Comparison of ENCODE assay signal across 8 mouse cellular contexts in the genomic region with DNA sequence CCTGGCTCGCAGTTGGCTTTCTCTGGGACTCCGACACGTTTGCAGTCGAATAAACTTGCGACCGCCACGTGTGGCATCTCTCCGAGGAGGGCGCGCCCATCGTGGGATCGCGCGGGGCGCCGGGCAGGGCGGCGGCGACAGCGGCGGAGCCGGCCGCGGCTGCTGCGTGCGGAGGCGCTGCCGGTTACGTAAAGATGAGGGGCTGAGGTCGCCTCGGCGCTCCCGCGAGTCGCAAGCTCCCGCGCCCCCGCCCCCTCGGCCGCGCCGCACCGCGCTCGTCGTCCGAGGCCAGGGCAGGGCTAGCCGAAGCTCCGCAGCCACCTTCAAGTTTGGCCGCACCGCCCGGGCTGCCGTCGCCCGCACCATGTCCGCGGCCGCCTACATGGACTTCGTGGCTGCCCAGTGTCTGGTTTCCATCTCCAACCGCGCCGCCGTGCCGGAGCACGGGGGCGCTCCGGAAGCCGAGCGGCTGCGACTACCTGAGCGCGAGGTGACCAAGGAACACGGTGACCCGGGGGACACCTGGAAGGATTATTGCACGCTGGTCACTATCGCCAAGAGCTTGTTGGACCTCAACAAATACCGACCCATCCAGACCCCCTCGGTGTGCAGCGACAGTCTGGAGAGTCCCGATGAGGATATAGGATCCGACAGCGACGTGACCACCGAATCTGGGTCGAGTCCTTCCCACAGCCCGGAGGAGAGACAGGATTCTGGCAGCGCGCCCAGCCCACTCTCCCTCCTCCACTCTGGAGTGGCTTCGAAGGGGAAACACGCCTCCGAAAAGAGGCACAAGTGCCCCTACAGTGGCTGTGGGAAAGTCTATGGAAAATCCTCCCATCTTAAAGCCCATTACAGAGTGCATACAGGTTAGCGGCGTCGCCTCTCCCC. TPM values are rescaled to one million over a fixed set of nuclear protein-coding genes. Genes with fewer than 3 reads are reported as not detected.
DNase-seq lines count a peak whose midpoint lies in the region; ATAC-seq and TF ChIP-seq lines count a peak whose summit lies in the region.

No protein-coding gene starts in this region.

- peak; percentile 67 for DNase-seq in forebrain, embryonic 14.5 days (ENCODE audit: low spot score)
- peak; percentile 90 to 91 for DNase-seq in heart, postnatal 10 days
- DNase-seq in kidney, postnatal 4 days, result peak; percentile 84 to 89
- DNase-seq in liver, postnatal 0 days, result peak; percentile 69
- DNase-seq in thymus, adult 2 months, result peak; percentile 22

- 0 out of 2 replicates have a peak, but pooled peaks have one; percentile 16 for TF ChIP-seq POLR2A in thymus, adult 2 months (IDR thresholded peaks at IDR 0.05; ENCODE audit: control insufficient read depth, extremely low read depth, insufficient read depth, low read length, poor library complexity)

- ATAC-seq in cerebellum, adult (ENCODE audit: insufficient number of reproducible peaks, low FRiP score, low TSS enrichment), result peak; percentile 17; the same call in 1 of the 2 replicates
- peak; percentile 19 for ATAC-seq in forebrain, embryonic 14.5 days
- ATAC-seq in liver, postnatal 0 days, result peak; percentile 9
- ATAC-seq in neural tube, embryonic 14.5 days (ENCODE audit: low read depth), result peak; percentile 36

- no peak for TF ChIP-seq EP300 in liver, postnatal 0 days (IDR thresholded peaks at IDR 0.05; ENCODE audit: low read depth)

- H3K27me3 ChIP-seq in C2C12 (ENCODE audit: control insufficient read depth, insufficient read depth, insufficient read length), result no peaks in the 10 kb centered on the region
- peaks cover 22% of the 10 kb centered on the region for H3K27me3 ChIP-seq in forebrain, embryonic 14.5 days (replicated peaks; ENCODE audit: control insufficient read depth, insufficient read depth, low read length)
- H3K27me3 ChIP-seq in liver, postnatal 0 days (ENCODE audit: insufficient read depth, low read length), result no peaks in the 10 kb centered on the region
- peaks cover 13% of the 10 kb centered on the region for H3K27me3 ChIP-seq in neural tube, embryonic 14.5 days (ENCODE audit: control insufficient read depth, insufficient read depth, low read length)
- peaks cover 8% of the 10 kb centered on the region; the same call in 1 of the 2 replicates for H3K27me3 ChIP-seq in thymus, adult 2 months (ENCODE audit: control insufficient read depth, insufficient read depth, low read length)

- peak overlapping the region; percentile 99 for H3K4me2 ChIP-seq in forebrain, embryonic 14.5 days (ENCODE audit: low read length)
- peak overlapping the region; percentile 95 for H3K4me2 ChIP-seq in liver, postnatal 0 days (ENCODE audit: low read depth, low read length)
- peak overlapping the region; percentile 97 for H3K4me2 ChIP-seq in neural tube, embryonic 14.5 days (ENCODE audit: low read depth, low read length)

- peaks cover 7% of the 10 kb centered on the region; the same call in 1 of the 2 replicates for H3K4me1 ChIP-seq in forebrain, embryonic 14.5 days (ENCODE audit: control insufficient read depth, insufficient read depth, low read length)
- H3K4me1 ChIP-seq in liver, postnatal 0 days (ENCODE audit: insufficient read depth), result peaks cover 24% of the 10 kb centered on the region; the same call in 1 of the 2 replicates
- H3K4me1 ChIP-seq in neural tube, embryonic 14.5 days (ENCODE audit: control insufficient read depth, insufficient read depth, low read length), result peaks cover 11% of the 10 kb centered on the region
- H3K4me1 ChIP-seq in thymus, adult 2 months (replicated peaks; ENCODE audit: control insufficient read depth, insufficient read depth, low read length), result peaks cover 7% of the 10 kb centered on the region

- peaks cover 3% of the 10 kb centered on the region for H3K79me3 ChIP-seq in C2C12 (ENCODE audit: low read depth)

- peak overlapping the region; percentile 60 for H3K9ac ChIP-seq in forebrain, embryonic 14.5 days (ENCODE audit: low read length)
- H3K9ac ChIP-seq in liver, postnatal 0 days (replicated peaks), result peak overlapping the region; percentile 97
- H3K9ac ChIP-seq in neural tube, embryonic 14.5 days (replicated peaks; ENCODE audit: low read depth, low read length), result peak overlapping the region; percentile 63

- peak overlapping the region; percentile 49 for H3K4me3 ChIP-seq in C2C12 (ENCODE audit: insufficient read depth, poor library complexity, severe bottlenecking)
- peak overlapping the region; percentile 59 for H3K4me3 ChIP-seq in forebrain, embryonic 14.5 days (ENCODE audit: low read depth, low read length)
- H3K4me3 ChIP-seq in liver, postnatal 0 days (ENCODE audit: low read depth, low read length), result peak overlapping the region; percentile 84
- H3K4me3 ChIP-seq in neural tube, embryonic 14.5 days (ENCODE audit: low read depth, low read length), result peak overlapping the region; percentile 65
- peak overlapping the region; percentile 89 for H3K4me3 ChIP-seq in thymus, adult 2 months (ENCODE audit: control insufficient read depth, insufficient read depth, low read length)

- no peak for TF ChIP-seq CTCF in C2C12 (IDR thresholded peaks at IDR 0.05; ENCODE audit: control insufficient read depth, insufficient read depth, insufficient read length)
- TF ChIP-seq CTCF in liver, postnatal 0 days (IDR thresholded peaks at IDR 0.05; ENCODE audit: low read depth), result no peak
- no peak for TF ChIP-seq CTCF in thymus, adult 2 months (IDR thresholded peaks at IDR 0.05; ENCODE audit: borderline replicate concordance, control insufficient read depth, extremely low read depth, insufficient read depth, low read length, poor library complexity)

- peaks cover 29% of the 10 kb centered on the region for H3K79me2 ChIP-seq in C2C12 (ENCODE audit: control insufficient read depth, insufficient read depth)

- no peak overlapping the region for H3K27ac ChIP-seq in forebrain, embryonic 14.5 days (ENCODE audit: low read depth, low read length)
- H3K27ac ChIP-seq in liver, postnatal 0 days (ENCODE audit: low read depth), result peak overlapping the region; percentile 100
- H3K27ac ChIP-seq in neural tube, embryonic 14.5 days (ENCODE audit: low read depth, low read length), result peak overlapping the region; percentile 73
- H3K27ac ChIP-seq in thymus, adult 2 months (ENCODE audit: control insufficient read depth, insufficient read depth, low read length), result peak overlapping the region; percentile 5; the same call in 1 of the 2 replicates

- peak overlapping the region; percentile 77 for H3ac ChIP-seq in C2C12 (ENCODE audit: control insufficient read depth, insufficient read length, low read depth)

- no peaks in the 10 kb centered on the region for H3K36me3 ChIP-seq in C2C12 (ENCODE audit: control insufficient read depth, insufficient read depth)
- H3K36me3 ChIP-seq in forebrain, embryonic 14.5 days (ENCODE audit: control insufficient read depth, insufficient read depth, low read length), result no peaks in the 10 kb centered on the region
- no peaks in the 10 kb centered on the region for H3K36me3 ChIP-seq in liver, postnatal 0 days (replicated peaks; ENCODE audit: insufficient read depth, low read length)
- H3K36me3 ChIP-seq in neural tube, embryonic 14.5 days (ENCODE audit: control insufficient read depth, insufficient read depth, low read length), result no peaks in the 10 kb centered on the region
- no peaks in the 10 kb centered on the region for H3K36me3 ChIP-seq in thymus, adult 2 months (ENCODE audit: control insufficient read depth, insufficient read depth, low read length)

- under 1% methylated on average over 93 of the region's 94 CpGs for WGBS in forebrain, embryonic 14.5 days
- WGBS in liver, postnatal 0 days (ENCODE audit: insufficient replicate concordance), result under 1% methylated on average over 80 of the region's 94 CpGs
- WGBS in neural tube, embryonic 14.5 days, result under 1% methylated on average over 94 of the region's 94 CpGs
- WGBS in thymus, adult 2 months, result 1% methylated on average over 94 of the region's 94 CpGs

- intact Hi-C loops in heart, postnatal 10 days (cut with DNase I), result loop anchor here (5.0 kb wide), 1 partner anchor 86 kb away; no protein-coding TSS in a partner anchor

- H3K9me3 ChIP-seq in forebrain, embryonic 14.5 days (replicated peaks; ENCODE audit: control insufficient read depth, low read length), result no peaks in the 10 kb centered on the region
- no peaks in the 10 kb centered on the region for H3K9me3 ChIP-seq in liver, postnatal 0 days (ENCODE audit: low read length)
- no peaks in the 10 kb centered on the region for H3K9me3 ChIP-seq in neural tube, embryonic 14.5 days (ENCODE audit: control insufficient read depth, low read length)

TF ChIP-seq in C2C12, 6 proteins besides CTCF, POLR2A, EP300 and RAD21:
- TF ChIP-seq CEBPB (IDR thresholded peaks at IDR 0.05; ENCODE audit: low read depth) (no peak), FOSL1 (IDR thresholded peaks at IDR 0.05; ENCODE audit: insufficient read depth, low read length, poor library complexity, severe bottlenecking) (no peak), USF1 (IDR thresholded peaks at IDR 0.05; ENCODE audit: low read depth) (no peak), MAX (IDR thresholded peaks at IDR 0.05) (no peak), MYOG (IDR thresholded peaks at IDR 0.05; ENCODE audit: control insufficient read depth, extremely low read depth, insufficient read length) (no peak), MYOD1 (IDR thresholded peaks at IDR 0.05; ENCODE audit: control insufficient read depth, insufficient read length, low read depth) (no peak)

RNA-seq across cellular contexts. Expression of a gene that starts 0.6 kb away (rescaled TPM):
- 2.5 TPM for polyA plus RNA-seq in C2C12 (2012; fragmentation: generic; extraction: Trizol)
- polyA plus RNA-seq in forebrain, embryonic 14.5 days (2014; fragmentation: Nextera tagmentation; extraction: Ambion mirVana), result 0.97 and 1.1 TPM in 2 replicates
- total RNA-seq in heart, postnatal 10 days (2021), result 100 to 1,000 TPM in 1 of 2 experiments, 10 to 100 TPM in 1; 67.7 to 119 TPM
- polyA plus RNA-seq in liver, postnatal 0 days (2015; fragmentation: Nextera tagmentation; extraction: Ambion mirVana), result 12.6 and 17.2 TPM in 2 replicates
- polyA plus RNA-seq in neural tube, embryonic 14.5 days (2014; fragmentation: Nextera tagmentation; extraction: Ambion mirVana), result 2.2 and 2.8 TPM in 2 replicates
- 6.9 and 7.4 TPM in 2 replicates for polyA plus RNA-seq in thymus, adult 2 months (2012; rRNA removed)

Comparison
In these comparisons a context has a peak if more than half of its experiments do, and no peak if none do; other contexts are left out.
1. DNase-seq: peak in every context shown above with its lines; median percentile 90 in heart, postnatal 10 days; 86 in kidney, postnatal 4 days; 69 in liver, postnatal 0 days; 67 in forebrain, embryonic 14.5 days; 22 in thymus, adult 2 months.